Mouse (Mus musculus) heart, adult 2 months (tissue): ENCODE results near the gene Nt5dc3. TPM values are rescaled to one million over a fixed set of nuclear protein-coding genes. Genes with fewer than 3 reads are reported as not detected.

ENCODE experiments used
- DNase-seq, 2 experiments: peaks; one replicate each; pipeline ENCODE4 v3.0.0; 2021
- H3K27ac ChIP-seq: fragments of 200-600 bp; 2 replicates; pipeline ENCODE4 v1.8.1; 2022
- H3K27me3 ChIP-seq: fragments of 200-500 bp; 2 replicates; pipeline ENCODE4 v1.6.1; 2012; ENCODE audit warnings: mild to moderate bottlenecking, low read length, inconsistent platforms, mixed read lengths; ENCODE audit not compliant: control insufficient read depth, insufficient read depth
- H3K36me3 ChIP-seq: fragments of 200-500 bp; 2 replicates; pipeline ENCODE4 v1.6.1; 2012; ENCODE audit warnings: low read length, inconsistent platforms; ENCODE audit not compliant: control insufficient read depth, insufficient read depth
- H3K4me1 ChIP-seq: fragments of 200-500 bp; 2 replicates; pipeline ENCODE4 v1.6.1; 2011; ENCODE audit warnings: low read length; ENCODE audit not compliant: control insufficient read depth, insufficient read depth
- H3K4me3 ChIP-seq: fragments of 200-600 bp; 2 replicates; pipeline ENCODE4 v1.8.1; 2022
- H3K79me2 ChIP-seq: fragments of 200-500 bp; replicated peaks from 2 replicates; pipeline ENCODE4 v1.6.1; 2012; ENCODE audit warnings: mild to moderate bottlenecking, inconsistent platforms, low read length, moderate library complexity, mixed read lengths; ENCODE audit not compliant: control insufficient read depth, insufficient read depth
- H3K9ac ChIP-seq: fragments of 200-500 bp; 2 replicates; pipeline ENCODE4 v1.6.1; 2012; ENCODE audit warnings: low read depth, mild to moderate bottlenecking, control low read depth, inconsistent platforms, low read length, mixed read lengths
- CTCF ChIP-seq: fragments of 200-600 bp; IDR thresholded peaks from 2 replicates; pipeline ENCODE4 v1.8.1; 2022; ENCODE audit warnings: antibody characterized with exemption, mild to moderate bottlenecking, moderate library complexity
- EP300 ChIP-seq: fragments of 200-500 bp; IDR thresholded peaks from 2 replicates; pipeline ENCODE4 v1.6.1; 2011; ENCODE audit warnings: low read depth, low read length, control low read depth; ENCODE audit not compliant: insufficient read depth
- POLR2A ChIP-seq: fragments of 200-500 bp; IDR thresholded peaks from 2 replicates; pipeline ENCODE4 v1.6.1; 2011; ENCODE audit warnings: mild to moderate bottlenecking, low read depth, low read length, control low read depth; ENCODE audit not compliant: insufficient read depth
- WGBS: fragments of 180-500 bp; shearing (Covaris S2); methylation state at CpG from one replicate; pipeline ENCODE4 v1.1.7; 2018; 5-methylcytosine and 5-hydroxymethylcytosine counted together
- intact Hi-C: fragments of 180-260 bp; cut with DNase I; formaldehyde crosslinking; loops from one replicate; pipeline ENCODE4 v1.15.1; 2025
- polyA plus RNA-seq: library from polyadenylated mRNA; depleted of rRNA; stranded (reverse); fragments of >200 nt; gene quantifications from 2 replicates; pipeline ENCODE4 v1.2.3, GENCODE M21; 2012
- total RNA-seq, 2 experiments: library from RNA; stranded (reverse); gene quantifications; 2 replicates each; pipeline ENCODE4 v1.2.3; 2021

The Nt5dc3 gene
- total and polyA plus RNA-seq, 3 experiments, result 25.3 to 36.6 (median 33.9) TPM

DNA sequence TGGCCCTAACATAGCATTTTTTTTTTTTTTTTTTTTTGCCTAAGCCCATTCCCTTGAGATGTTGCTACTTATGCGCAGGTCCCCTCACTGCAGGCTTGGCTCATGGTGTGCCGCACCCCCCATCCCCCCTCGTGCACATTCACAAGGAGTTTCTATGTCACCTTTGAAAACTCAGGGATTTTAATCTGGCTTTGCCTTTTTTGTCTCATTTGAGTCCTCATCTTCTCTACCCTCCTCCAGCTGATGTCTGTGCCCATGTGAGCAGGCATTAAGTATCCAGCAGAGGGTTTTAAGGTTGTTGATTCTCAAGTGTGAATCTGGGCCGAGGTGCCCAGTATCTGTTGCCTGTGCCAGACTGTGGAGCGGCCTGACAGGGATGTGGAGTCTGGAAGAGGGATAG, 2.8 kb downstream of the Nt5dc3 start:
- intact Hi-C loops, result no loop called here

DNA sequence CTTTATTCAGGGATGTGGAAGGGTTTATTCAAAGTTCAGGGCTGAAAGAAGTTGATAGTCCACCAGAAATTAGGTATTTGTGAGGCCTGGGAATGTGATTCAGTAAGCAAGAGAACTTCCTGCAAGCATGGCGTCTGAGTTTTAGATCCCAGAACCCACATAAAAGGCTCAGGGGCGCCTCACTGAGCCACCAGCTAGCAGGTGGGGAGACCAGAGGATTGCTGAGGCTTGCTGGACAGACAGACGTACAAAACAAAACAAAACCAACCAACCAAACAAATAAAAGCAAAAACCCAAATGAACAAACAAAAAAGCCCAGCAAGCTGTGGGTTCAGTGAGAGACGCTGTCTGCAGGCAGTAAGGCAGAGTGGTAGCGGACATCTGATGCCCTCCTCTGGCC, 3.9 kb downstream of the Nt5dc3 start:
- no peak for TF ChIP-seq CTCF
- no peak for TF ChIP-seq POLR2A
- no peak for TF ChIP-seq EP300
- H3K79me2 ChIP-seq, result peaks cover 7% of the 10 kb centered on the region
- H3K4me1 ChIP-seq, result peaks cover 7% of the 10 kb centered on the region
- H3K4me3 ChIP-seq, result no peak overlapping the region
- intact Hi-C loops, result no loop called here
- H3K27ac ChIP-seq, result no peak overlapping the region
- DNase-seq, result no peak
- no peaks in the 10 kb centered on the region for H3K36me3 ChIP-seq
- no peaks in the 10 kb centered on the region for H3K27me3 ChIP-seq
- no peak overlapping the region for H3K9ac ChIP-seq
- 72% methylated on average over 5 of the region's 5 CpGs for WGBS

More for the DNA sequence above, 2.8 kb downstream of the Nt5dc3 start:
- TF ChIP-seq EP300, result no peak
- no peak for TF ChIP-seq POLR2A
- no peak for TF ChIP-seq CTCF
- Histone ChIP-seq H3K4me1 (peaks cover 9% of the 10 kb centered on the region), H3K9ac (no peak overlapping the region), H3K27me3 (no peaks in the 10 kb centered on the region), H3K4me3 (no peak overlapping the region), H3K36me3 (no peaks in the 10 kb centered on the region), H3K79me2 (peaks cover 5% of the 10 kb centered on the region), H3K27ac (no peak overlapping the region)
- DNase-seq, result no peak
- 61% methylated on average over 5 of the region's 5 CpGs for WGBS

DNA sequence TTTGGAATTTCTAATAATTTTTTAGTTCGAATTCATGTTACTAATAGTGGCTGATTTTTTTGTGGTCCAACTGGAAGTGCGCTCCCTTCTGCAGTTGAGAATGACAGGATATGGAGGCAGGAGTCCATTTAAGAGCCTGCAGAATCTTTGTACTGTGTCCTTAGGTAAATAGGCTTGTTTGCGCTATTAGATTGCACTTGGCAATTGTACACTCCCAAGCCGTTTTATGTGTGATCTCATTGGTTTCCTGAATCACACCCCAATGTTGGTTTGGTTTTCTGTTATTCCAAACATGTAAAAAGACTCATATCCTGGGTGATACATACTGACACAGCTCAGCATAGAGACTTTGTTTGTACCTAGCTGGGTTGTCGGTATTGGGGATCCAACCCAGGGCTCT, 4.8 kb downstream of the Nt5dc3 start:
- no peaks in the 10 kb centered on the region for H3K36me3 ChIP-seq
- no peak overlapping the region for H3K27ac ChIP-seq
- no peak for DNase-seq
- intact Hi-C loops, result no loop called here
- peaks cover 7% of the 10 kb centered on the region for H3K79me2 ChIP-seq
- TF ChIP-seq CTCF (no peak), POLR2A (no peak), EP300 (no peak)
- no peak overlapping the region for H3K9ac ChIP-seq
- H3K4me1 ChIP-seq, result peaks cover 9% of the 10 kb centered on the region; the same call in 1 of the 2 replicates
- 62% methylated on average over 5 of the region's 5 CpGs for WGBS
- H3K27me3 ChIP-seq, result no peaks in the 10 kb centered on the region
- no peak overlapping the region for H3K4me3 ChIP-seq

DNA sequence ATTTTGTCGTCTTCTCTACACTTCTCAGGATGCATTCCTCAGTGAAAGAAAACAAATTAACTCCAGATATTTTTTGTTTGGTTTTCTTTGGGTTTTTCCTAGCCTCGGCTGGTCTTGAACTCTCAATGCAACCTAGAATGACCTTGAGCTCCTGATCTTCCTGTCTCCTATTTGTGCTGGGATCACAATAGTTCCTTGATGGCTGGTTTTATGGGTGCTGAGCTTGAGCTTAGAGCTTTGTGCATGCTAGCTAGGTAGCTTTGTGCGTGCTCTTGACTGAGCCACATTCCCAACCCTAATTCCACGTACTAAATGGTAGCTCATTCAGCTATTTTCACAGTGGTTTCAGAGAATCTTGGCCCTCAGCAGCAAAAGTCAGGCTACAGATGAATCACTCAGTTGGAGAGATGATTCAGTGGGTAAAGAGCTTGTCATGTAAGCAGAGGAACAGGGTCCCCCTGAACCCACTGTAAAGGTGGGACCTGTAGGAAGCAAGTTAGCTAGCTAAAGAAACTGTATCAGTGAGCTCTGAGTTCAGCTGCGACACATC, 5.4 kb downstream of the Nt5dc3 start:
- WGBS, result 79% methylated on average over 5 of the region's 5 CpGs
- H3K79me2 ChIP-seq, result peaks cover 7% of the 10 kb centered on the region
- H3K9ac ChIP-seq, result no peak overlapping the region
- DNase-seq, result no peak
- peaks cover 9% of the 10 kb centered on the region; the same call in 1 of the 2 replicates for H3K4me1 ChIP-seq
- H3K36me3 ChIP-seq, result no peaks in the 10 kb centered on the region
- H3K27ac ChIP-seq, result no peak overlapping the region
- intact Hi-C loops, result no loop called here
- no peak for TF ChIP-seq POLR2A
- TF ChIP-seq CTCF, result no peak
- no peak for TF ChIP-seq EP300
- no peaks in the 10 kb centered on the region for H3K27me3 ChIP-seq
- H3K4me3 ChIP-seq, result no peak overlapping the region

DNA sequence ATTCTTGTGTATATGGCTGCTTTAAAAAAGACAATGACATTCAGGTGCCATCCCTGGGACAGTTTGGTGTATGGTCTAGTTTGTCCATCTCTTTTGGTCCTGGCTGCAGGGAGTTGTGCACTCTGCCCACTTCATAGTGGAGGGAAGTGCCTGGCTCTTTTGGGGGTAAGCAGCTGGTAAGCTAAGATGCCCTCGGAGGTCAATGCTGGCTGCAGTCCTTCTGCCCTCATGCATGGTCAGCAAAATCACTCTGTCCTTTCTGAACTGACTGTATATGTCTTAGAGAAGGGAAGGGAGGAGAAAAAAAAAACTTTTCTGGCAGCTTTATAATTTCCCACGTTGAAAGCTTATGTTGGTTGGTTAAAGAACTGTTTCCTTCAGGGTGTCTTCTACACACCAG, 6.6 kb downstream of the Nt5dc3 start:
- Histone ChIP-seq H3K4me1 (peaks cover 4% of the 10 kb centered on the region; the same call in 1 of the 2 replicates), H3K79me2 (peaks cover 7% of the 10 kb centered on the region), H3K27ac (no peak overlapping the region), H3K27me3 (no peaks in the 10 kb centered on the region), H3K9ac (no peak overlapping the region), H3K36me3 (no peaks in the 10 kb centered on the region), H3K4me3 (no peak overlapping the region)
- intact Hi-C loops, result no loop called here
- DNase-seq, result no peak
- TF ChIP-seq EP300 (no peak), CTCF (no peak), POLR2A (no peak)
- WGBS, result 43% methylated on average over 2 of the region's 2 CpGs

DNA sequence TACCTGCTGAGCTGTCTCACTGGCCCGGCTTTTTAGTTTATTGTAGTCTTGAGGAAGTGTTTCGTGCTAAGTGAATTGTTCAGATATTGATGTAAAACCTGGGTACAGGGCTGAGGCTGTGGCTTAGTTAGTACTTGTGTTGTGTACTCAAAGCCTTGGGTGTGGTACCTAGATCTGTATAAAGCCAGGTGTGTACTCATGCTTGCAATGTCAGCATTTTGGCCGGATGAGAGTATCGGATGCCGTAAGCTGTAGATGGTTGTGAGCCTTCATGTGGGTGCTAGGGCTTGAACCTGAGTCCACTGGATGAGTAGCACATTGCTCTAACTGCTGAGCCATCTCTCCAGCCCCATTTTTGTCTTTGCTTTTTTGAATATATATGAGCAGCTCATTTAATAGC, 7.3 kb downstream of the Nt5dc3 start:
- no peaks in the 10 kb centered on the region for H3K27me3 ChIP-seq
- no peak overlapping the region for H3K4me3 ChIP-seq
- DNase-seq, result no peak
- peaks cover 4% of the 10 kb centered on the region; the same call in 1 of the 2 replicates for H3K4me1 ChIP-seq
- TF ChIP-seq CTCF (no peak), POLR2A (no peak), EP300 (no peak)
- no peaks in the 10 kb centered on the region for H3K36me3 ChIP-seq
- intact Hi-C loops, result no loop called here
- H3K27ac ChIP-seq, result no peak overlapping the region
- peaks cover 7% of the 10 kb centered on the region for H3K79me2 ChIP-seq
- 94% methylated on average over 5 of the region's 5 CpGs for WGBS
- H3K9ac ChIP-seq, result no peak overlapping the region
